Mouse (Mus musculus): ENCODE measurements around the gene Cenpx. TPM values are rescaled to one million over a fixed set of nuclear protein-coding genes. Genes with fewer than 3 reads are reported as not detected.
"Not testable (repeated sequence)": the region's sequence is repeated elsewhere in the genome, so short reads cannot be mapped to it uniquely, and the experiment has no call there.

The Cenpx gene
- polyA plus RNA-seq, 1 experiment from 2014 or later: 157 TPM

DNA sequence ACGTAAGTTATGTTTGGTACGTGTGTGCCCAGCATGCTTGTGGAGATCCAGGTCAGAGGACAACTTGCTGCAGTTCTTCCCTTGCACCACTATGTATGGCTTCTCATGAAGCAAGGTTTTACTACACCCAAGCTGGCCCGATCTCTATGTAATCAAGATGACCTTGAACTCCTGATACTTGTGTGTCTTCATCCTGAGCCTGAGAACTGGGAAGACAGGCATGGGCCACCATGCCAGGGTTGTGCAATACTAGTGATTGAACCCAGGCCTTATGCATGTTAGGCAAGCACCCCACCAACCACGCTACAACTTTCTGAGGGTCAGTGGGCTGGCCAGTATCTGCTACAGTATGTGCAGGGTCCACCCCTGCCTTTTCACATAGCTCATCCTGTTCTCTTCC is 36.6 kb downstream of the Cenpx start:
- Histone ChIP-seq H3K36me3 (ENCODE audit: control insufficient read depth, insufficient read depth, low read length) (peaks cover 41% of the 10 kb centered on the region), H3K27me3 (ENCODE audit: control insufficient read depth, insufficient read depth, low read length) (no peaks in the 10 kb centered on the region), H3K4me1 (ENCODE audit: control insufficient read depth, insufficient read depth, low read length) (peaks cover 9% of the 10 kb centered on the region), H3K9me3 (ENCODE audit: control insufficient read depth, low read length) (no peaks in the 10 kb centered on the region), H3K4me3 (ENCODE audit: low read length) (no peak overlapping the region), H3K27ac (ENCODE audit: low read depth, low read length) (no peak overlapping the region), H3K4me2 (replicated peaks; ENCODE audit: low read depth, low read length) (no peak overlapping the region), H3K9ac (ENCODE audit: low read depth, low read length) (no peak overlapping the region)
- 94% methylated on average over 4 of the region's 4 CpGs for WGBS
- ATAC-seq (ENCODE audit: low FRiP score, low TSS enrichment): no peak

- not testable (repeated sequence) for H3K4me1 ChIP-seq (ENCODE audit: control insufficient read depth, insufficient read depth, low read length); H3K4me3 ChIP-seq (ENCODE audit: low read length); H3K27me3 ChIP-seq (ENCODE audit: control insufficient read depth, insufficient read depth, low read length); H3K27ac ChIP-seq (ENCODE audit: low read depth, low read length); H3K9ac ChIP-seq (ENCODE audit: low read depth, low read length); ATAC-seq (ENCODE audit: low FRiP score, low TSS enrichment); H3K4me2 ChIP-seq (replicated peaks; ENCODE audit: low read depth, low read length); H3K9me3 ChIP-seq (ENCODE audit: control insufficient read depth, low read length)
- 67% methylated on average over 2 of the region's 5 CpGs for WGBS
- H3K36me3 ChIP-seq (ENCODE audit: control insufficient read depth, insufficient read depth, low read length): peaks cover 34% of the 10 kb centered on the region
Observed at GRCm38 (mm10) chr11:120675875-120676274, 37.7 kb downstream of the Cenpx start.

GRCm38 (mm10) chr11:120673594-120674122 is 39.9 kb downstream of the Cenpx start:
- Histone ChIP-seq H3K27me3 (ENCODE audit: control insufficient read depth, insufficient read depth, low read length) (no peaks in the 10 kb centered on the region), H3K4me1 (ENCODE audit: control insufficient read depth, insufficient read depth, low read length) (peaks cover 9% of the 10 kb centered on the region), H3K9me3 (ENCODE audit: control insufficient read depth, low read length) (no peaks in the 10 kb centered on the region), H3K4me2 (replicated peaks; ENCODE audit: low read depth, low read length) (peak overlapping the region; percentile 60), H3K4me3 (ENCODE audit: low read length) (peak overlapping the region; percentile 67), H3K9ac (ENCODE audit: low read depth, low read length) (peak overlapping the region; percentile 79), H3K36me3 (ENCODE audit: control insufficient read depth, insufficient read depth, low read length) (peaks cover 17% of the 10 kb centered on the region), H3K27ac (ENCODE audit: low read depth, low read length) (peak overlapping the region; percentile 57; the same call in 1 of the 2 replicates)
- peak; percentile 8; the same call in 1 of the 2 replicates for ATAC-seq (ENCODE audit: low FRiP score, low TSS enrichment)
- WGBS: 40% methylated on average over 12 of the region's 12 CpGs

- peak within 1 kb of the TSS; percentile 57 for H3K27ac ChIP-seq (ENCODE audit: low read depth, low read length)
- ATAC-seq (ENCODE audit: low FRiP score, low TSS enrichment): peak; percentile 96
- peaks cover 10% of the 10 kb centered on the region; the same call in 1 of the 2 replicates for H3K36me3 ChIP-seq (ENCODE audit: control insufficient read depth, insufficient read depth, low read length)
- WGBS: under 1% methylated on average over 82 of the region's 83 CpGs
- H3K4me2 ChIP-seq (replicated peaks; ENCODE audit: low read depth, low read length): peak within 1 kb of the TSS; percentile 60
- peak within 1 kb of the TSS; percentile 67 for H3K4me3 ChIP-seq (ENCODE audit: low read length)
- peaks cover 9% of the 10 kb centered on the region for H3K4me1 ChIP-seq (ENCODE audit: control insufficient read depth, insufficient read depth, low read length)
- H3K27me3 ChIP-seq (ENCODE audit: control insufficient read depth, insufficient read depth, low read length): no peaks in the 10 kb centered on the region
- peak within 1 kb of the TSS; percentile 79 for H3K9ac ChIP-seq (ENCODE audit: low read depth, low read length)
- H3K9me3 ChIP-seq (ENCODE audit: control insufficient read depth, low read length): no peaks in the 10 kb centered on the region
Observed at GRCm38 (mm10) chr11:120672687-120673593, 40.6 kb downstream of the Cenpx start, which contains the start of gene Aspscr1. Gene Aspscr1 (plus strand): TSS chr11:120672973.

GRCm38 (mm10) chr11:120666617-120667016 is 46.9 kb downstream of the Cenpx start:
- Histone ChIP-seq H3K9ac (ENCODE audit: low read depth, low read length) (no peak overlapping the region), H3K36me3 (ENCODE audit: control insufficient read depth, insufficient read depth, low read length) (no peaks in the 10 kb centered on the region), H3K4me1 (ENCODE audit: control insufficient read depth, insufficient read depth, low read length) (no peaks in the 10 kb centered on the region), H3K27ac (ENCODE audit: low read depth, low read length) (no peak overlapping the region; the same call in 1 of the 2 replicates), H3K27me3 (ENCODE audit: control insufficient read depth, insufficient read depth, low read length) (peaks cover 30% of the 10 kb centered on the region), H3K4me2 (replicated peaks; ENCODE audit: low read depth, low read length) (no peak overlapping the region), H3K4me3 (ENCODE audit: low read length) (no peak overlapping the region), H3K9me3 (ENCODE audit: control insufficient read depth, low read length) (no peaks in the 10 kb centered on the region)
- ATAC-seq (ENCODE audit: low FRiP score, low TSS enrichment): no peak
- WGBS: 4% methylated on average over 3 of the region's 3 CpGs

GRCm38 (mm10) chr11:120665406-120665805 is 48.1 kb downstream of the Cenpx start:
- no peaks in the 10 kb centered on the region for H3K36me3 ChIP-seq (ENCODE audit: control insufficient read depth, insufficient read depth, low read length)
- 83% methylated on average over 3 of the region's 3 CpGs for WGBS
- no peak for ATAC-seq (ENCODE audit: low FRiP score, low TSS enrichment)

GRCm38 (mm10) chr11:120663714-120664113 is 49.8 kb downstream of the Cenpx start:
- Histone ChIP-seq H3K4me2 (replicated peaks; ENCODE audit: low read depth, low read length) (no peak overlapping the region), H3K27me3 (ENCODE audit: control insufficient read depth, insufficient read depth, low read length) (peaks cover 59% of the 10 kb centered on the region), H3K9me3 (ENCODE audit: control insufficient read depth, low read length) (no peaks in the 10 kb centered on the region), H3K4me1 (ENCODE audit: control insufficient read depth, insufficient read depth, low read length) (peaks cover 18% of the 10 kb centered on the region), H3K27ac (ENCODE audit: low read depth, low read length) (no peak overlapping the region), H3K36me3 (ENCODE audit: control insufficient read depth, insufficient read depth, low read length) (no peaks in the 10 kb centered on the region), H3K4me3 (ENCODE audit: low read length) (no peak overlapping the region), H3K9ac (ENCODE audit: low read depth, low read length) (no peak overlapping the region)
- WGBS: 90% methylated on average over 5 of the region's 5 CpGs
- ATAC-seq (ENCODE audit: low FRiP score, low TSS enrichment): no peak

More at GRCm38 (mm10) chr11:120665406-120665805, 48.1 kb downstream of the Cenpx start:
- Histone ChIP-seq H3K27me3 (ENCODE audit: control insufficient read depth, insufficient read depth, low read length) (peaks cover 42% of the 10 kb centered on the region), H3K4me2 (replicated peaks; ENCODE audit: low read depth, low read length) (no peak overlapping the region), H3K4me3 (ENCODE audit: low read length) (no peak overlapping the region), H3K9me3 (ENCODE audit: control insufficient read depth, low read length) (no peaks in the 10 kb centered on the region), H3K4me1 (ENCODE audit: control insufficient read depth, insufficient read depth, low read length) (peaks cover 8% of the 10 kb centered on the region), H3K9ac (ENCODE audit: low read depth, low read length) (no peak overlapping the region), H3K27ac (ENCODE audit: low read depth, low read length) (no peak overlapping the region)

GRCm38 (mm10) chr11:120662759-120663158 is 50.8 kb downstream of the Cenpx start:
- Histone ChIP-seq H3K27me3 (ENCODE audit: control insufficient read depth, insufficient read depth, low read length) (peaks cover 67% of the 10 kb centered on the region), H3K9ac (ENCODE audit: low read depth, low read length) (no peak overlapping the region), H3K4me2 (replicated peaks; ENCODE audit: low read depth, low read length) (no peak overlapping the region), H3K36me3 (ENCODE audit: control insufficient read depth, insufficient read depth, low read length) (no peaks in the 10 kb centered on the region), H3K9me3 (ENCODE audit: control insufficient read depth, low read length) (no peaks in the 10 kb centered on the region), H3K4me3 (ENCODE audit: low read length) (no peak overlapping the region), H3K27ac (ENCODE audit: low read depth, low read length) (no peak overlapping the region), H3K4me1 (ENCODE audit: control insufficient read depth, insufficient read depth, low read length) (peaks cover 18% of the 10 kb centered on the region)
- no peak for ATAC-seq (ENCODE audit: low FRiP score, low TSS enrichment)
- 79% methylated on average over 6 of the region's 6 CpGs for WGBS

- no peak for ATAC-seq (ENCODE audit: low FRiP score, low TSS enrichment)
- Histone ChIP-seq H3K9ac (ENCODE audit: low read depth, low read length) (peak within 1 kb of the TSS; percentile 44), H3K27me3 (ENCODE audit: control insufficient read depth, insufficient read depth, low read length) (peaks cover 67% of the 10 kb centered on the region), H3K4me3 (ENCODE audit: low read length) (peak within 1 kb of the TSS; percentile 36), H3K9me3 (ENCODE audit: control insufficient read depth, low read length) (no peaks in the 10 kb centered on the region), H3K27ac (ENCODE audit: low read depth, low read length) (no peak within 1 kb of the TSS), H3K4me2 (replicated peaks; ENCODE audit: low read depth, low read length) (peak within 1 kb of the TSS; percentile 77), H3K36me3 (ENCODE audit: control insufficient read depth, insufficient read depth, low read length) (no peaks in the 10 kb centered on the region), H3K4me1 (ENCODE audit: control insufficient read depth, insufficient read depth, low read length) (peaks cover 18% of the 10 kb centered on the region)
- WGBS: under 1% methylated on average over 35 of the region's 35 CpGs
Observed at GRCm38 (mm10) chr11:120661076-120661460, 52.5 kb downstream of the Cenpx start, which contains the start of gene Notum. Gene Notum (minus strand): TSS chr11:120661175.
